8 mouse cellular contexts compared by ENCODE assay signal in genomic region chr7:68823189-68823588, GRCm38 (mm10).
DNase-seq lines count a peak whose midpoint lies in the region; ATAC-seq and TF ChIP-seq lines count a peak whose summit lies in the region.

No protein-coding gene starts in this region.

- H3K4me2 ChIP-seq in heart, embryonic 12.5 days, result no peak overlapping the region
- H3K4me2 ChIP-seq in embryonic facial prominence, embryonic 11.5 days (ENCODE audit: low read depth, low read length), result no peak overlapping the region

- no peak overlapping the region for H3K27ac ChIP-seq in heart, embryonic 12.5 days (ENCODE audit: poor library complexity, severe bottlenecking)
- H3K27ac ChIP-seq in bone marrow, adult 2 months (ENCODE audit: control insufficient read depth, insufficient read depth, low read depth, low read length, poor library complexity), result no peak overlapping the region
- no peak overlapping the region for H3K27ac ChIP-seq in embryonic facial prominence, embryonic 11.5 days (replicated peaks; ENCODE audit: low read depth, low read length)
- no peak overlapping the region for H3K27ac ChIP-seq in hindbrain, embryonic 10.5 days

- no peak overlapping the region for H3K9ac ChIP-seq in heart, embryonic 12.5 days
- no peak overlapping the region for H3K9ac ChIP-seq in embryonic facial prominence, embryonic 11.5 days (replicated peaks; ENCODE audit: low read length)

- H3K27me3 ChIP-seq in heart, embryonic 12.5 days (replicated peaks), result no peaks in the 10 kb centered on the region; the same call in 1 of the 2 replicates
- no peaks in the 10 kb centered on the region for H3K27me3 ChIP-seq in embryonic facial prominence, embryonic 11.5 days (ENCODE audit: control insufficient read depth, insufficient read depth, low read length)
- no peaks in the 10 kb centered on the region for H3K27me3 ChIP-seq in hindbrain, embryonic 10.5 days (ENCODE audit: insufficient read depth, poor library complexity, severe bottlenecking)

- WGBS in heart, embryonic 12.5 days, result 6% methylated on average over 7 of the region's 7 CpGs
- 2% methylated on average over 7 of the region's 7 CpGs for WGBS in bone marrow, adult 2 months
- WGBS in embryonic facial prominence, embryonic 11.5 days, result 5% methylated on average over 7 of the region's 7 CpGs
- WGBS in hindbrain, embryonic 10.5 days, result 6% methylated on average over 7 of the region's 7 CpGs

- ATAC-seq in heart, embryonic 12.5 days (ENCODE audit: insufficient number of reproducible peaks, low FRiP score), result no peak
- no peak for ATAC-seq in embryonic facial prominence, embryonic 11.5 days (replicated peaks; ENCODE audit: insufficient number of reproducible peaks, low FRiP score, low TSS enrichment, low read depth)
- peak; percentile 78 for ATAC-seq in megakaryocyte-erythroid progenitor cell, adult 5-6 weeks (replicated peaks; ENCODE audit: low FRiP score, low TSS enrichment, poor library complexity, severe bottlenecking)

- H3K36me3 ChIP-seq in heart, embryonic 12.5 days, result no peaks in the 10 kb centered on the region
- no peaks in the 10 kb centered on the region for H3K36me3 ChIP-seq in embryonic facial prominence, embryonic 11.5 days (replicated peaks; ENCODE audit: control insufficient read depth, insufficient read depth, low read depth, low read length)
- no peaks in the 10 kb centered on the region for H3K36me3 ChIP-seq in hindbrain, embryonic 10.5 days

- no peaks in the 10 kb centered on the region for H3K9me3 ChIP-seq in heart, embryonic 12.5 days (replicated peaks)
- H3K9me3 ChIP-seq in embryonic facial prominence, embryonic 11.5 days (replicated peaks; ENCODE audit: control insufficient read depth, low read length), result no peaks in the 10 kb centered on the region
- no peaks in the 10 kb centered on the region for H3K9me3 ChIP-seq in hindbrain, embryonic 10.5 days

- TF ChIP-seq CTCF in bone marrow, adult 2 months (IDR thresholded peaks at IDR 0.05; ENCODE audit: control insufficient read depth, insufficient read depth, low read length), result peak; percentile 96

- H3K4me3 ChIP-seq in heart, embryonic 12.5 days, result no peak overlapping the region
- no peak overlapping the region for H3K4me3 ChIP-seq in bone marrow, adult 2 months (replicated peaks; ENCODE audit: control insufficient read depth, low read depth, low read length)
- no peak overlapping the region for H3K4me3 ChIP-seq in embryonic facial prominence, embryonic 11.5 days (ENCODE audit: low read depth, low read length)
- no peak overlapping the region for H3K4me3 ChIP-seq in hindbrain, embryonic 10.5 days

- DNase-seq in heart, adult 18-20 months, result peak; percentile 42 to 76
- peak; percentile 83 for DNase-seq in embryonic facial prominence, embryonic 11.5 days (ENCODE audit: low spot score)
- DNase-seq in hindbrain, embryonic 10.5 days (ENCODE audit: low spot score), result peak; percentile 79
- DNase-seq in layer of hippocampus, adult 18-20 months (ENCODE audit: low spot score in 2 of 2), result peak; percentile 35 to 66
- DNase-seq in right cerebral cortex, postnatal 14 days, result peak; percentile 52

- H3K4me1 ChIP-seq in heart, embryonic 12.5 days (replicated peaks), result no peaks in the 10 kb centered on the region
- H3K4me1 ChIP-seq in bone marrow, adult 2 months (ENCODE audit: control insufficient read depth, insufficient read depth, low read length), result no peaks in the 10 kb centered on the region
- no peaks in the 10 kb centered on the region for H3K4me1 ChIP-seq in embryonic facial prominence, embryonic 11.5 days (ENCODE audit: control insufficient read depth, insufficient read depth, low read length)
- H3K4me1 ChIP-seq in hindbrain, embryonic 10.5 days (replicated peaks), result peaks cover 4% of the 10 kb centered on the region; the same call in 1 of the 2 replicates

- TF ChIP-seq POLR2A in bone marrow, adult 2 months (IDR thresholded peaks at IDR 0.05; ENCODE audit: borderline replicate concordance, control insufficient read depth, low read depth, low read length), result no peak
